Mouse (Mus musculus) frontal cortex, adult (tissue): ENCODE data around the gene Nuak2.
"Not testable (repeated sequence)": the region's sequence is repeated elsewhere in the genome, so short reads cannot be mapped to it uniquely, and the experiment has no call there.

ENCODE experiments used
- ATAC-seq: cut with Nextera tagmentation; 2 replicates; pipeline ENCODE4 v1.9.2; 2017; ENCODE audit warnings: mild to moderate bottlenecking, moderate library complexity, mixed read lengths; ENCODE audit not compliant: low TSS enrichment

Gene Nuak2

GRCm38 (mm10) chr1:132327477-132327876, 11.6 kb downstream of the Nuak2 start:
- ATAC-seq, result no peak

DNA sequence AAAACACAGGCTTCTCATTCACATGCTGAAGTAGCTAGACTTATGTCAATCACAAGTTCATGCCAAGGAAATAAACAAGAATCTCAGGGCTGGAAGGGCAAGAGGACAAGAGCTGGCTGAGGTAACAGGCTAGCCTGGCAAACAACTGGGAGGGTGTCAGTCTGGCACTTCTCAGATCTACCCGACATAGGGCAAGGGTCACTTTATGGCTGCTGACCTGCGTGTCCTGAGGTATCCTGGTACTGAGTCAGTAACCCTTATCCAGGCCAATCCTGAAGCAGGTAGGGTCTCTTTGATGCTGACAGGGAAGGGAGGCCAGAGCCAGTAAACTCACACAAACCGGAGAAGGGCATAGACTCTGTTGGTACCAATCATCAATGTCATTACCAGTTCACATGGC, 12.6 kb downstream of the Nuak2 start:
- ATAC-seq, result no peak

GRCm38 (mm10) chr1:132329656-132330055, 13.7 kb downstream of the Nuak2 start:
- ATAC-seq, result no peak

DNA sequence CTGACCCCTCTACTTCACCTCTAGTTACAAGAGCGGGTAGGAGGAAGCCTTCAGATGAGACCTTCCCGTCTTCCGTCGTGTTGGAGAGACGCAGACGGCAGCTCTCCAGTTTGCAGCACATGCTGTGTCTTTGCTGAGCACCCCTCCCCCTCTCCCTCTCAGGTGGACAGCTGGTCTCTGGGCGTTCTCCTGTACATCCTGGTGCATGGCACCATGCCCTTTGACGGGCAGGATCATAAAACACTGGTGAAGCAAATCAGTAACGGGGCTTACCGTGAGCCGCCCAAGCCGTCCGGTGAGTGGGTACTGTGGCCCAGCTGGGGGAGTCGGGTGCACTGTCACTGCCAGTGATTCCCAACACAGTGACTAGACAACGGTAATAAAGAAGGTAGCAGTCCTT, 14.5 kb downstream of the Nuak2 start:
- no peak for ATAC-seq

- ATAC-seq, result no peak
Measured at GRCm38 (mm10) chr1:132331283-132331682, 15.4 kb downstream of the Nuak2 start.

GRCm38 (mm10) chr1:132333201-132333600, 17.3 kb downstream of the Nuak2 start:
- ATAC-seq, result no peak

DNA sequence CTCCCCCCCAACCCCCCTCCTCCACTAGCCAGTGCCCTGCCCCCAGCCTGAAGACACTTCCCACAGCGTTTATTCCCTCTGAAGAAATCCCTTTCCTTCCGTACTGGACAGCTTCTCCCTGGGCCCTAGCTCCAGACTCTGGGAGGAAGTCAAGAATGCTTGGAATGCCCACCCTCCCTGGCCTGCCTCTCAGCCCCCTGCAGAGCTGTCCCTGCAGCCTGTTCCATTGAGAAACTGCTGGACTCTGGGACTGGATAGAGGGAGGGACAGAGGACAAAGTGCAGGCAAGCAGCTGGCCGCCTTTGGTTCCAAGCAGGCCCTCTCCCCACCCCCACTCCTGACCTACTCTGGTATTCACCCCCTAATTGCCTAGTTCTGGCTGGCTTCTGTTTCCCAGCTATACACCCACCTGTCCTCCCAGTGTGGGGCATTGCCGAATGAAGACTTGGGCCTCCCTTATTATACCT, 17.8 kb downstream of the Nuak2 start:
- peak; percentile 13; the same call in 1 of the 2 replicates for ATAC-seq

- no peak for ATAC-seq
Measured at GRCm38 (mm10) chr1:132334178-132334801, 18.4 kb downstream of the Nuak2 start.

DNA sequence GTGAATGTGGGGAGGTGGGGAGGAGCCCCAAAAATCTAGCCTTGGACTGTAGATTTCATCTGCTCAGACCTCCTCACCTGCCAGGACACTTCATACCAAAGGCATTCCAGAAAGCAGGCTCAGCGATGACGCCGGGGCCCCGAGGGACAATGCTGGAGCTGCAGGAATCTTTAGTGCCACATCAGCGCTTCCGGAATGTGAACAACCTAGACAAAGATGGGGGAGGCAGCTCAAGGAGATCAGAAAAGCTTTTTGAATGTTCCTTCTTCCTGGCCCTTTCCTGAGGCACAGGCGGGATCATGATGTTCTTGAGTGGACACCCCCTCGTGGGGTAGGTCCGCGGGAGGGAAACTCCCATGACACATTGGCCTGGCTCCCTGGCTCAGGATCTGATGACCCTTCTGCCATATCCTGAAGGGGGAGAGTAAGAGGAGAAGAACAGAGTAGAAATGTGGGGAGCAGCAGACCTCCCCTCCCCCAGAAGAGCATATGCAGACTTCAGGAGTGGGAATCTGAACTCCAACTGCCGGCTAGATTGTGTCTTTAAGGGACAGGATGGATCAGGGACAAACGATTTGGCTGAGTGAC, 19.5 kb downstream of the Nuak2 start:
- ATAC-seq, result no peak

DNA sequence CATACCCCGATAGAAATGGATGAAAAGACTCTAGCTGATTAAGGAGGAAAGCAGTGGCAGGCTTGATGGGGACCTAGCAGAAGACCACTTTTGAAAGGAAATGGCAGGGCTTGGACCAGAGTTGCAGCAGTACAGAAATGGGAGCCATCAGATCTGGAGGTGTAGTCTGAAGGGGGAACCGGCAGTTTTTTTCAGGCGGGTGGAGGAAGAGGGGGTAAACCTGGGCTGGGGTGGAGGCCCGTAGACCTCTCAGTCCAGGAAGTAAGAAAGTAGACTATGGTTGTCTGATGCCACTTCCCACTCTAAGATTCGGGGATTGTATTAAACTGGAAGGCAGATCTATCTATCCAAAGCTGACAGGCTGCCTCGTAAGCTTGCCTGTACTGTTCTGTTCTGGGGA, 21.0 kb downstream of the Nuak2 start:
- no peak for ATAC-seq

GRCm38 (mm10) chr1:132338027-132338660, 22.2 kb downstream of the Nuak2 start:
- ATAC-seq, result no peak; the same call in 1 of the 2 replicates

DNA sequence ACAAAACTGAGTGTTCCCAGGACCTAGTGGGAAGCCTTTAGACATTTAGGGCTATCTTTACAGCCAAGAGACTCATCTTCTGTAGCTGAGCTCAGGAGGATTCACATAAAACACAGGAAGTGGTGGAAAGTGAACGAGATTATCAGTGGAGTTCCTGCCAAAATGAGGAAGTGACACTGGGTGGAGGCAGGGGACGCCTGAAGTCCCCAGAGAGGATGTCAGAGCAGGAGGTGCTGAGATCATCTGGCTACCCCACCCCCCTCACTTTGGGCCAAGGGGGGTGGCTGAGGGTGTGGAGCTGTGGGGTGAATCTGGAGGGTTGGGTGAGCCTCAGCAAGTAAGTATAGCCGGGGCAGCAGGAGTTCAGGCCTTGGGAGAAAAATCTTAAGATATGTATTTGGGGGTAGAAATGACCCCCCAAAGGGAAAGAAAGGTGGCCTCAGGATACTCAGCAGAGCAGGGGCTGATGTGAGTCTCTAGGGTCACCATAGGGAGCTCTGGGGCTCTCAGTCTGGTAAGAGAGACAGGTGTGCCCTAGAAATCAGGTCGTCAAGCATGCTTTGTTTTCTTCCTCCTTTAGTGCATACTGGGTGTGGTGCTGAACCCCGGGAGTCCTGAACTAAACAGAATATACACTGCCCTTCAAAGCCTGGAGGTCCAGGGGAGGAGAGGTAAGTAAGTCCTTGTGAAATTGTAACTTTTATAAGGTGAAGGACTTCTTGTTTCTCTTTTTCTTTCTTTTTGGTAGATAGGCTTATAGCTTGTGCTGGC, 26.0 kb downstream of the Nuak2 start:
- no peak for ATAC-seq

GRCm38 (mm10) chr1:132342518-132342917, 26.6 kb downstream of the Nuak2 start:
- no peak for ATAC-seq

DNA sequence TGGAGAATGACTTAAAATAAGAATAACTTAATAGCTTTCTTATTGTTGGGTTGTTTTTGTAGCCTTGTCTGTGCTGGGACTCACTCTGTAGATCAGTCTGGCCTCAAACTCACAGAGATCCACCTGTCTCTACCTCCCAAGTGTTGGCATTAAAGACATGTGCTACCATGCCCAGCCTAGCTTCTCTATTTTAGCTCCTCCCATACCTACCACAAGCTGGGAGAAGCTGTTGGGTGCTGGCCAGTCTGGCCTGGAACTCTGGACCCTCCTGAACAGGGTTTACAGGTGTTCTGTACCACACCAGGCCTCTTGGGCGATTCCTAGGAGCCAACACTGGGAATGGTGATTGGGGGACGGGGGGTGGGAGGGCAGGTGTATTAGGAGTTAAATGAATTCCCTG, 27.3 kb downstream of the Nuak2 start:
- ATAC-seq, result no peak

GRCm38 (mm10) chr1:132343656-132344055, 27.7 kb downstream of the Nuak2 start:
- no peak for ATAC-seq

DNA sequence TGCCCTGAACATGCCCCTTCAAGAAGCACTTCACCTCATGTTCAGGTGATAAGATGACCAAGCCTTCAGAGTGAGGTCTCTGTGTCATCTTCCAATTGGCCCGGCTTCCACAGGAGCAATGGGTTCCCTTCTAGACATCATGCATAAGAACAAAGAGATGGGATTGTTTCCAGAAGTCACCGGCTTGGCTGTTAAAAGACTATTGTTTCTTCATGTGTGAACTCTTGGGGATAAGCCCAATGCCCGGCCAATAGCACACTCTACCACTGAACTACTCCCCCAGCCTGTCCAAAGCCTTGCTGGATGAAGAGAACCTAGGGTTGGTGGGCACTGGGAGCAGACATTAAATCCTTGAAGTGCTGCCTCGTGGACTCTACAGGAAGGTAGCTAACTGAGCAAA, 29.6 kb downstream of the Nuak2 start:
- no peak for ATAC-seq

- ATAC-seq, result no peak
Measured at GRCm38 (mm10) chr1:132346134-132346851, 30.4 kb downstream of the Nuak2 start.

- ATAC-seq, result no peak
Measured at GRCm38 (mm10) chr1:132346951-132347350, 31.0 kb downstream of the Nuak2 start.

- no peak for ATAC-seq
Measured at GRCm38 (mm10) chr1:132348401-132348800, 32.5 kb downstream of the Nuak2 start.

DNA sequence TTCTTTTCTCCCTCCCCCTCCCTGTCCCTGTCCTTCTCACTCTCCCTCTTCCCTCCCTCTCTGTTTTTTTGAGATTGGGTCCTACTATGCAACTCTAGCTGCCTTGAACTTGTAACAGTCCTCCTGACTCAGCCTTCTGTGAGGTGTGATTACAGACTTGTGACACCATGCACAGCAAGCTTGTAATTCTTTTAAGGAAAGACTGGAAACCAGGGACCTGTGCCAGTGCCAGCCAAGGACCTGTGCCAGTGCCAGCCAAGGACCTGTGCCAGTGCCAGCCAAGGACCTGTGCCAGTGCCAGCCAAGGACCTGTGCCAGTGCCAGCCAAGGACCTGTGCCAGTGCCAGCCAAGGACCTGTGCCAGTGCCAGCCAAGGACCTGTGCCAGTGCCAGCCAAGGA, 33.1 kb downstream of the Nuak2 start:
- not testable (repeated sequence) for ATAC-seq

GRCm38 (mm10) chr1:132349601-132350000, 33.7 kb downstream of the Nuak2 start:
- ATAC-seq, result not testable (repeated sequence)

GRCm38 (mm10) chr1:132351058-132351457, 35.1 kb downstream of the Nuak2 start:
- no peak for ATAC-seq
